Mouse (Mus musculus): ENCODE results near the gene Rnf144a. TPM values are rescaled to one million over a fixed set of nuclear protein-coding genes. Genes with fewer than 3 reads are reported as not detected.

Rnf144a gene
- polyA plus RNA-seq, 1 experiment, result 28.3 TPM

DNA sequence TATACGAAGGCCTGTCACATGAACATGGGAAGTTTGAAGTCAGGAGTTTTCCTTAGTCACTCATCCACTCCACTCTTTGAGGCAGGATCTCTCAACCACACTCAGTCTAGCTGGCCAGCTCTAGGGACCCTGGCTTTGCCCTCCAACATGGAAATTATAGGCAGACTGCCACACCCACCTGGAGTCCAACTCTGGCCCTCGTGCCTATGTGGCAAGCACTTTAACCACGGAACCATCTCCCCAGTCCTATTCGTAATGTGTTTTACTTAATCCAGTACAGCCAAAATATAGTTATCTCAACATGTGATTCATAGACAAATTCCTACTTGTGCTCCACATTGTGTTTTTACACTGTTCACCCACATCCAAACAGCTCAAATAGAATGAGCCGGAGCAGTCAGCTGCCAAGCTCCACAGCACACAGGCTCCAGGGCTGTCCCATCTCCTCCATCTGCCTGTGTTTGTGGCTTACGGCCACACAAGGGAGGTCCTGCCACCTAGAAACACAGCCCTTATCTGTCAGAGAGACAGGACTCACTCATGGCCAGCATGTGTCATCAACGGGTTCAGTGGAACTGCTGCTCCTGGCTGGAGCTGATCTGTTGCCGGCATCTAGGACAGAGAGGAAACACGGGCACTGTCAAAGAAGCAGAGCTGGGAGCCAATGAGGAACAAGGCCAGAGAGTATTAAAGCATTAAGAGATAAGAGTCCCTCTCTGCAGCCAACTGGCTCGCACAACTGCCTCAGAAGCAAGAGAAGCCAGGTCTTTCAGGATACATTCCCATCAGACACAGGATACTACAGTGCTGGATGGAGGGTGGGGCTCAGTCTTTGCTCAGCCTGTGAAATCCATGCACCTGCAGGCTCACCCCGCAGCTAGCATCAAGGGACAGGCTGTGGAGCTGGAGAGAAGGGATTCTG, 10.0 kb downstream of the Rnf144a start:
- no peak for DNase-seq (ENCODE audit: low read depth)
- no peak for TF ChIP-seq POLR2A (IDR thresholded peaks at IDR 0.05; ENCODE audit: borderline replicate concordance, extremely low read depth, insufficient read depth, insufficient read length, poor library complexity, severe bottlenecking)
- TF ChIP-seq CTCF (IDR thresholded peaks at IDR 0.05; ENCODE audit: borderline replicate concordance, extremely low read depth, insufficient read depth, insufficient read length), result no peak

DNA sequence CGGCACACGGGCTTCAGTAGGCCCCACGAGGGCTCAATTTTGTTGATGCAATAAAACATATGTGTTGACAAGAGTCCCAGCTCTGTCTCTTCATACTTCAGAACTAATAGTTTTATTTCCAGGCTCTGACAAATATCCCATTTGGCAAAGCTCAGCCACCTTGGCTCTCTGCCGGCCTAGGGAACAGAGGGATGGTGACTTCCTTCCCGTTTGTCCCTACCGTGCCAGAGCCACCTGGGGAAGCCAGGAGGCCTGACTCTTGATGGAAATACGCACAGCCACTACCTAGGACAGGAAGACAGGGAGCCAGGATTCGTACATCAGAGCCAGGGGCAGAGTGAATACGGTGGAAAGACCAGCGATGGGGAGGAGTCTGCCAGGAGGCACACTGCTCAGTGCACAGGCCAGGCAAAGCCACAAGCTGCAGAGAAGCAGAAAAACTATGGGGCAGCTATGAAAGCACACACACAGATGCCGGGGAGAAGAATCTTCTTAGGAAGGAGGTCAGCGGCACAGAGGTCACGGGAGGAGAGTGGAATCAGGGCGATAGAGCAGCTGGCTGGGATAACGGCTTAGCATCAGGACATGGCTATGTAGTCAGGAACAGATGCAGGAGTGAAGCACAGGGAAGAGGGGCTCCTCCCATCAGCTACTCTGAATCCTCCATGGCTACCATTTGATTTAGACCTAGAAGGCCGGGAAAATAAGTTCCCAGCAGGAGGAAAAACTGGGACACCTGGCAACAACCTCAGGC, 11.5 kb downstream of the Rnf144a start:
- DNase-seq (ENCODE audit: low read depth), result no peak
- TF ChIP-seq CTCF (IDR thresholded peaks at IDR 0.05; ENCODE audit: borderline replicate concordance, extremely low read depth, insufficient read depth, insufficient read length), result no peak
- no peak for TF ChIP-seq POLR2A (IDR thresholded peaks at IDR 0.05; ENCODE audit: borderline replicate concordance, extremely low read depth, insufficient read depth, insufficient read length, poor library complexity, severe bottlenecking)

DNA sequence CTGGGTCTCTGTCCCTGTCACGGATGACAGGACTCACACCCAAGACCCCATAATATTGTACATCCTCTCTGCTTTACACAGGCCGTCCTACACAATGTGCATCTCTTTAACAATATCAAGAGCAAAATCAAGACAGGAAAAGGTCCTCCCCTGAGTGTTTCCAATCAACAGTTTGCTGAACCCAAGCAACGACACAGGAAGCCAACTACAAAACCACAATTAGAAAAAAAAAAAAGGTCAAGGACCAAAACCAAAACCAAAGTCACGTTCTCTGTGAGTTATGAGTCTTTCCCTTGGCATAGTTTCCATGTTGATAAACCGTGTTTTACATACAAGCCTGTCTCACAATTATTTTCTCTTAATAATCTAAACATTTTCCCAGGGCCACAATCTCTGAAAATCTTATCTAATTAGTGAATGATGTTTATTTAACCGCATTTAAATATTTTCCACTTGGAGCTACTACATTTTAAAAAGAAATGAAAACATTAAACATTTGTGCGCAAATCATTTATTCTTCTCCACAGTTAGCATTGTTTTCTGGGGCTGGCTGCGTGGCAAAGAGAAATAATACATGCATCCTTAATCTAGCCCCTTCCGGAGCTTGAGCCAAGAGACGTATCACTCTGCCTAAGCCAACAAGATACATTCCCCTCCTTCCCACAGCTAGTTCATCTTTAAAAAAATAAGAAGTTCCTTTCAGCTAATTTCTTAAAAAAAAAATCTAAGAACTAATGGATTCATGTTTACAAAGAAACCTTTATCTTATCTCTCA, 13.2 kb downstream of the Rnf144a start:
- TF ChIP-seq POLR2A (IDR thresholded peaks at IDR 0.05; ENCODE audit: borderline replicate concordance, extremely low read depth, insufficient read depth, insufficient read length, poor library complexity, severe bottlenecking) (no peak), CTCF (IDR thresholded peaks at IDR 0.05; ENCODE audit: borderline replicate concordance, extremely low read depth, insufficient read depth, insufficient read length) (no peak)
- DNase-seq (ENCODE audit: low read depth), result no peak

DNA sequence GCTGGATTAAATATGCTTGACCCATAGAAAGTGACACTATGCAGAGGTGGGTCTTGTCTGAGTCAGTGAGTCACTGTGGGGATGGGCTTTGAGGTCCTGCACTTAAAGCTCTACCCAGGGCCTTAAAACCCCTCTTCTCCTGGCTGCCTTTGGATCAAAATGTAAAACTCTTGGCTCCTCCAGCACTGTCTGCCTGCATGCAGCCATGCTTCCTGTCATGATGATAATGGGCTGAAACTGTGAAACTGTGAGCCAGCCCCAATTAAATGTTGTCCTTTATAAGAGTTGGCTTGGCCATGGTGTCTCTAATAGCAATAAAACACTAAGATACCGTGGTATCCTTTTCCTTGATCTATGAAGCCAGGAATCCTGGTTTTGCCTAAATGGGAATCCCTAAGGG, 13.8 kb downstream of the Rnf144a start:
- peak; percentile 52 for DNase-seq (ENCODE audit: low read depth)
- TF ChIP-seq CTCF (IDR thresholded peaks at IDR 0.05; ENCODE audit: borderline replicate concordance, extremely low read depth, insufficient read depth, insufficient read length), result no peak
- no peak for TF ChIP-seq POLR2A (IDR thresholded peaks at IDR 0.05; ENCODE audit: borderline replicate concordance, extremely low read depth, insufficient read depth, insufficient read length, poor library complexity, severe bottlenecking)

DNA sequence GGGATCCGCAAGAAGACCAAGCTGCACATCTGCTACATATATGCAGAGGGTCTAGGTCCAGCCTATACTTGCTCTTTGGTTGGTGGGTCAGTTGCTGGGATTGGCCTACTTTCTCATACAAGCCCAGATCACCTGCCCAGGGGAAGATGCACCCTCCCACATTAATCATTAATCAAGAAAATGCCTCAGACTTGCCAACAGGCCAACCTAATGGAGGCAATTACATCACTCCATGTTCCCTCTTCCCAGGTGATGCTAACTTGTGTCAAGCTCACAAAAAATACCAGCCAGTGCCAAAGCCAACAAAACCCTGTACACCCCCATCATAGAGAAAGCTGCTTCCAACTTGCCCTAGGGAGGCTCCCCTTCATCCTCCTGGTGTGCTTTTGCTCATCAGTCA, 14.3 kb downstream of the Rnf144a start:
- TF ChIP-seq POLR2A (IDR thresholded peaks at IDR 0.05; ENCODE audit: borderline replicate concordance, extremely low read depth, insufficient read depth, insufficient read length, poor library complexity, severe bottlenecking), result no peak
- no peak for TF ChIP-seq CTCF (IDR thresholded peaks at IDR 0.05; ENCODE audit: borderline replicate concordance, extremely low read depth, insufficient read depth, insufficient read length)
- DNase-seq (ENCODE audit: low read depth), result no peak

DNA sequence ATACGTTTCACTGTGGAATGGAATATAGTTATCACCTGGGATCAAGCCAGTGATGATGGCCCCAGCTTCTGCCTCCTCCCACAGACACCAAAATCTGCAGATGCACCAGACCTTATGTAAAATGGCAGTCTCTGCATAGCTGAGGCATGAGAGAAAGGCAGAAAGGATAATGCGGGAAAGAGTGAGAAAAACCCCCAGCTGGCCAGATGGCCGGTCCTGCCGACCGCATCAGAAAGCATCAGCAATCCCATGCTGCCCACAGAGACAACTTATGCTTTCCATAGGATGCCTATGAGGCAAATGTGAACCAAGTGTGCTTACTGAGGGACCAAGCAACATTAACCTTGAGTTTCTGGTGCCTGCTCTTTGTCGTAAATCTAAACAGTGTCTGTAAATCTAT, 15.7 kb downstream of the Rnf144a start:
- TF ChIP-seq CTCF (IDR thresholded peaks at IDR 0.05; ENCODE audit: borderline replicate concordance, extremely low read depth, insufficient read depth, insufficient read length) (no peak), POLR2A (IDR thresholded peaks at IDR 0.05; ENCODE audit: borderline replicate concordance, extremely low read depth, insufficient read depth, insufficient read length, poor library complexity, severe bottlenecking) (no peak)
- no peak for DNase-seq (ENCODE audit: low read depth)

DNA sequence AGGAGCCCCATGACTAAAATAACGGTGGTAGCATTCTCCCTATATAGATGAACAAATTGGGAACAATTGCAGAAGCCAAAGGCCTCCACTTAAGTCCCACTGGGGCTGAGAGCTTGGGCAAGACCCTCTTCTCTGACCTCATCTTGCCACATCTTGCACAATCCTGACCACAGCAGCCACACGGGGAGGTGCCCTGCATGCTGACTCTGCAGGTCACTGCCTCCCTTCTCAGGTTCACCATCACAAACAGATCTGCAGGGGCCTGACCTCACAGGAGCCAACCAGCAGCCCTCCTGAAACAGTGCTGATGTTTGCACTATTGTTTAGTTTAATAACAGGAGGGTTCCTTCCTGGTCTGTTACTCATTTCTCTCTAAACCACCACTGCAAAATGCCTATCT, 16.5 kb downstream of the Rnf144a start:
- TF ChIP-seq POLR2A (IDR thresholded peaks at IDR 0.05; ENCODE audit: borderline replicate concordance, extremely low read depth, insufficient read depth, insufficient read length, poor library complexity, severe bottlenecking), result no peak

DNA sequence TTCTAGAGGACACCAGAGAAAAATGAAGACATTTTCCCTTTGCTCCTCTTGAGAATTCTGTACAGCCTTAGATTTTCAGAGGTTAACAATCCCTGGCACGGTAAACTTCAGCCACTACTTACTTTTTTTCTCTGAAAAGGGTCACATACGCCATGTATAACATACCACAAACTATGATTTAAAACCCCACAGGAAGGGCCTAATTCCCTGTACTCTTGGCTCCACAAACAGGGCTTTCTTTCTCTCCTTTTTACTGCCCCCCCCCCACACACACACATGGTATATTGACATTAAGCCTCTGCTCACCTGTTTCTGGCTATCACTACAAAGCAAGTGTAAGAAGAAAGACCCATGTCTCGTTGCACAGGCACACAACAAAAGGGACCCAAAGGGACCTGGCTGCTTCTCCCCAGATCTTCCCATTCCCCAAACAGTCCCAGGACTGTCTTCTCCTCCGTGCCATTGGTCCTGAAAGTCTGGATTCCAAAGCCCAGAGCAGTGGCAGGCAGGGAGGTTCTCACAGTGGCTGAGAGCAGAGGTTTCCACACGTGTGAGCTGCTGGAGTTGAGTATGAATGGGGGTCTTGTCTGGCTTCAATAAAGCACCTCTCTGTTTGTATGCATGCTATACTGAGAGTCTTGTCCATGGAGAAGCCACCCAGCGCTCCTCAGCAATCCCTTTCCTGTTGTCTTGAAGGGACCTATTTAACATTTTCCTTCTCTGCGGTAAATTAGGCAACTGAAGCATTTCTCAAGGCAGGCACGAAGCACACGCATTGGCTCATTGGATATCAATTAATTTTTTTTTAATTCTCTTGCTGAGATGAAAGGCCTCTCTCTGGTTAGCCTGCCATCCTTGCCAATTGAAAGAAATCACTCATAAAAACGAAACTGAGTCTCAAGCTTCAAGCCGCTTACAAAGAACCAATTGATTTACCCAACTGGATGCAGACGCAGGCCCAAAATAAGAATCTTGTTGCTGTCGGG, 20.3 kb downstream of the Rnf144a start:
- DNase-seq (ENCODE audit: low read depth), result peak; percentile 74
- TF ChIP-seq POLR2A (IDR thresholded peaks at IDR 0.05; ENCODE audit: borderline replicate concordance, extremely low read depth, insufficient read depth, insufficient read length, poor library complexity, severe bottlenecking), result no peak
- TF ChIP-seq CTCF (IDR thresholded peaks at IDR 0.05; ENCODE audit: borderline replicate concordance, extremely low read depth, insufficient read depth, insufficient read length), result no peak

More for the DNA sequence above, 16.5 kb downstream of the Rnf144a start:
- no peak for DNase-seq (ENCODE audit: low read depth)

DNA sequence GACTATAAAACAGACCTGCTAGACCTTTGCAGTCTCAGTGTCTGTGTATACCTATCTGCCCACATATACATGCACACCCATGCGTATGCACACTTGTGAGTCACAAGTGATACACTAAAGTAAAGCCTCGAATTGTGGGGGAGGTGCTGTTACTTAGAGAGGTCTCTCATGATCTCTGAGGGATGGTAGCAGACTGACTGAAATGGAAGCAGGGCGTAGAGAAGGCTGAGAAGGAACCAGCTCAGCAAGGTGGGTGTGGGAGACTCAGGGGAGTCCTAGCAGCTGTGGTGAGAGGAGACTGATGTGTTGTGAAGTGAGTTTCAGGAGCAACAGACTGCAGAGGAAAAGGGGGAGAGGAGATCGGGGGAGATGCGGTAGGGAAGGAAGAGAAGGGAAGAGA, 21.8 kb downstream of the Rnf144a start:
- no peak for DNase-seq (ENCODE audit: low read depth)
- no peak for TF ChIP-seq CTCF (IDR thresholded peaks at IDR 0.05; ENCODE audit: borderline replicate concordance, extremely low read depth, insufficient read depth, insufficient read length)
- no peak for TF ChIP-seq POLR2A (IDR thresholded peaks at IDR 0.05; ENCODE audit: borderline replicate concordance, extremely low read depth, insufficient read depth, insufficient read length, poor library complexity, severe bottlenecking)

DNA sequence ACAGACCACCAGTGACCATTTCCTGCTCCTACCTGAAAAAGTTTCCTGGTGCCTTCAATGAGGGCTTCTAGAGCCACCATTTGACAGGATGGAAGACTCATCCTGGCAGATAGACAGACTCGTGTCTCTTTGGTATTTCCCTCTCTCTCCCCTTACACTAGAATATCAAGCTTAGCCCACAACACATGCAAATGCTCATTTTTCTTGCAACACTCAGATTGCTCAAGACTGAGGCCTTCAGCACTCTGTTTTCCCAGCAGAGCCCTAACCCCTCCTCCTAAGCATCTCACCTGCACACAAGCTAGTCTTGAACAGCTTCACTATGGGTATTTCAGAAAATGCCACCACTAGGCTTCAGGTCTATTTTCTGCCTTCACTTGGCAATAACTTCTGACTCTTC, 23.9 kb downstream of the Rnf144a start:
- no peak for TF ChIP-seq POLR2A (IDR thresholded peaks at IDR 0.05; ENCODE audit: borderline replicate concordance, extremely low read depth, insufficient read depth, insufficient read length, poor library complexity, severe bottlenecking)
- no peak for DNase-seq (ENCODE audit: low read depth)

Measured in brain, embryonic 14.5 days (tissue).